Mouse (Mus musculus) myocyte (in vitro differentiated cells): Measurements from ENCODE around the gene Serpinf1.

ENCODE experiments used
- CEBPB ChIP-seq: IDR thresholded peaks from 2 replicates; pipeline ENCODE4 v1.6.1; 2011; ENCODE audit warnings: mild to moderate bottlenecking, moderate library complexity; ENCODE audit not compliant: poor library complexity, insufficient read depth, severe bottlenecking
- E2F4 ChIP-seq: IDR thresholded peaks from one replicate; pipeline ENCODE4 v1.6.1; 2011; ENCODE audit warnings: mild to moderate bottlenecking, control low read depth, moderate library complexity; ENCODE audit not compliant: insufficient read depth
- MAX ChIP-seq: IDR thresholded peaks from one replicate; pipeline ENCODE4 v1.6.1; 2011; ENCODE audit warnings: low read depth, mild to moderate bottlenecking, control low read depth
- MYOD1 ChIP-seq, 3 experiments: IDR thresholded peaks; one replicate each; pipeline ENCODE4 v1.6.1; 2011; ENCODE audit warnings: control low read depth in 2 of 3, low read depth in 2 of 3, mild to moderate bottlenecking in 2 of 3, moderate library complexity in 1 of 3; ENCODE audit not compliant: insufficient read length in 2 of 3, control insufficient read depth in 1 of 3
- POLR2A ChIP-seq: IDR thresholded peaks from one replicate; pipeline ENCODE4 v1.6.1; 2011; ENCODE audit warnings: low read depth, mild to moderate bottlenecking, control low read depth, moderate library complexity; ENCODE audit not compliant: insufficient read length
- POLR2AphosphoS2 ChIP-seq: IDR thresholded peaks from one replicate; pipeline ENCODE4 v1.6.1; 2011; ENCODE audit warnings: low read depth, control low read depth; ENCODE audit not compliant: insufficient read length
- REST ChIP-seq: IDR thresholded peaks from one replicate; pipeline ENCODE4 v1.6.1; 2011; ENCODE audit warnings: mild to moderate bottlenecking, control low read depth, moderate library complexity; ENCODE audit not compliant: insufficient read depth, insufficient read length
- SRF ChIP-seq: IDR thresholded peaks from one replicate; pipeline ENCODE4 v1.6.1; 2011; ENCODE audit warnings: low read depth; ENCODE audit not compliant: control insufficient read depth, insufficient read length
- TCF12 ChIP-seq: IDR thresholded peaks from one replicate; pipeline ENCODE4 v1.6.1; 2011; ENCODE audit warnings: mild to moderate bottlenecking, control low read depth; ENCODE audit not compliant: poor library complexity, insufficient read depth, severe bottlenecking
- TCF3 ChIP-seq: IDR thresholded peaks from one replicate; pipeline ENCODE4 v1.6.1; 2011; ENCODE audit warnings: low read depth, control low read depth; ENCODE audit not compliant: insufficient read length
- USF1 ChIP-seq: IDR thresholded peaks from one replicate; pipeline ENCODE4 v1.6.1; 2011; ENCODE audit warnings: low read depth, mild to moderate bottlenecking, control low read depth, moderate library complexity

DNA sequence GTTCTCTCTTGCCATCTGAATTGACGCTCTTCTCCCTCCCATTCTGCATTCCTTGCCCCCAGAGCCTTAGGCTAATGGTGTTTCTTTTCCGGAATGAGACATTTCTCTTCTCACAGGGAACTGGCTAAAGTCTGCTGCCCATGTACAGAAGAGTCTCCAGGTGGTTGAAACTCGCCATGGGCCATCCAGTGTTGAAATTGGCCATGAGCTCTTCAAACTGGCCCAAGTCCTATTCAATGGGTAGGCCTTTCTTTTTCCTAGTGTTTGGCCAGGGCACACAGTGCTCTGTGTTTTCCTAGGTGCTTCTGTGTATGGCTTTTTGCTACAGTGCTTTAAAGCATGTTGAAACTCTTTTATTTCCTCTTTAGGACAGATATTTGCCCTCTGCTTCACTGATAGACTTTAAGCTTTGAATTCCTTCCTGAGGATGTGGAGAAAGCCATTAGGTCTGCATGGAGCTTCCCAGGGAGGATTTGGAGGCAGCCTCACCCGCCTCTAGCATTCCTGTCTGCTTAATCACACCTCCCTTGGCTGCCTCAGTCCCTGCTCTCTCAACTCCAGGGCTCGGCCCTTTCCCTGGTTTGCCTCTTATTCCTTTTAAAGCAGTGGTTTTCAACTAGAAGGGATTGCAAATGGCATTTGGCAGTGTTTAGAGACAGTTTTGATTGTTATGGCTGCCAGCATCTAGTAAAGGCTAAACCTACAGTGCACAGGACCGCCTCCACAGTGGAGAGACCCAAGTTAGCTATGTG lies 19.0 kb downstream of the Serpinf1 start:
- no peak for TF ChIP-seq POLR2A
- TF ChIP-seq CEBPB = no peak
- TF ChIP-seq USF1 = no peak
- TF ChIP-seq MAX = no peak
- TF ChIP-seq TCF12 = no peak
- no peak for TF ChIP-seq E2F4
- no peak for TF ChIP-seq POLR2AphosphoS2
- no peak for TF ChIP-seq MYOD1 (IDR thresholded peaks at IDR 0.05; ENCODE audit: control insufficient read depth in 1 of 3, insufficient read length in 2 of 3, low read depth in 2 of 3)
- no peak for TF ChIP-seq REST
- TF ChIP-seq SRF = no peak
- no peak for TF ChIP-seq TCF3
